Mouse (Mus musculus): ENCODE data around the gene Hnrnpab. TPM values are rescaled to one million over a fixed set of nuclear protein-coding genes. Genes with fewer than 3 reads are reported as not detected.
"Not testable (repeated sequence)": the region's sequence is repeated elsewhere in the genome, so short reads cannot be mapped to it uniquely, and the experiment has no call there.

Hnrnpab gene
- polyA plus RNA-seq, 1 experiment from 2014 or later: 476 TPM

GRCm38 (mm10) chr11:51643761-51644160 lies 37.1 kb upstream of the Hnrnpab start:
- H3K4me3 ChIP-seq (ENCODE audit: inconsistent target): no peak overlapping the region

GRCm38 (mm10) chr11:51643202-51643601 lies 36.6 kb upstream of the Hnrnpab start:
- 80% methylated on average over 9 of the region's 9 CpGs for WGBS (ENCODE audit: missing documents)
- H3K27ac ChIP-seq: no peak overlapping the region
- no peak overlapping the region for H3K4me3 ChIP-seq (ENCODE audit: inconsistent target)

More at GRCm38 (mm10) chr11:51643761-51644160, 37.1 kb upstream of the Hnrnpab start:
- peaks cover 14% of the 10 kb centered on the region; the same call in 1 of the 2 replicates for H3K79me2 ChIP-seq (ENCODE audit: inconsistent target)
- WGBS (ENCODE audit: missing documents): 36% methylated on average over 15 of the region's 15 CpGs
- H3K27ac ChIP-seq: no peak overlapping the region
- no peaks in the 10 kb centered on the region; the same call in 1 of the 2 replicates for H3K36me3 ChIP-seq (ENCODE audit: inconsistent target)

GRCm38 (mm10) chr11:51640748-51641147 lies 34.1 kb upstream of the Hnrnpab start:
- H3K79me2 ChIP-seq (ENCODE audit: inconsistent target): peaks cover 4% of the 10 kb centered on the region; the same call in 1 of the 2 replicates
- H3K36me3 ChIP-seq (ENCODE audit: inconsistent target): no peaks in the 10 kb centered on the region; the same call in 1 of the 2 replicates
- no peak overlapping the region for H3K4me3 ChIP-seq (ENCODE audit: inconsistent target)
- 89% methylated on average over 7 of the region's 7 CpGs for WGBS (ENCODE audit: missing documents)
- no peak overlapping the region for H3K27ac ChIP-seq

More at GRCm38 (mm10) chr11:51643202-51643601, 36.6 kb upstream of the Hnrnpab start:
- Histone ChIP-seq H3K79me2 (ENCODE audit: inconsistent target) (peaks cover 9% of the 10 kb centered on the region; the same call in 1 of the 2 replicates), H3K36me3 (ENCODE audit: inconsistent target) (no peaks in the 10 kb centered on the region; the same call in 1 of the 2 replicates)

- WGBS (ENCODE audit: missing documents): 40% methylated on average over 5 of the region's 5 CpGs
- no peaks in the 10 kb centered on the region; the same call in 1 of the 2 replicates for H3K36me3 ChIP-seq (ENCODE audit: inconsistent target)
- H3K79me2 ChIP-seq (ENCODE audit: inconsistent target): peaks cover 24% of the 10 kb centered on the region; the same call in 1 of the 2 replicates
- H3K27ac ChIP-seq: peak overlapping the region; percentile 88
- H3K4me3 ChIP-seq (ENCODE audit: inconsistent target): peak overlapping the region; percentile 12; the same call in 1 of the 2 replicates
Measured at GRCm38 (mm10) chr11:51638497-51638896, 31.9 kb upstream of the Hnrnpab start.

GRCm38 (mm10) chr11:51637971-51638414 lies 31.3 kb upstream of the Hnrnpab start:
- H3K4me3 ChIP-seq (ENCODE audit: inconsistent target): peak overlapping the region; percentile 12; the same call in 1 of the 2 replicates
- WGBS (ENCODE audit: missing documents): 0% methylated on average over 17 of the region's 17 CpGs
- peaks cover 25% of the 10 kb centered on the region; the same call in 1 of the 2 replicates for H3K79me2 ChIP-seq (ENCODE audit: inconsistent target)
- H3K27ac ChIP-seq: peak overlapping the region; percentile 88
- no peaks in the 10 kb centered on the region; the same call in 1 of the 2 replicates for H3K36me3 ChIP-seq (ENCODE audit: inconsistent target)

- peaks cover 41% of the 10 kb centered on the region for H3K79me2 ChIP-seq (ENCODE audit: inconsistent target)
- peak overlapping the region; percentile 86 for H3K27ac ChIP-seq
- H3K36me3 ChIP-seq (ENCODE audit: inconsistent target): no peaks in the 10 kb centered on the region
- H3K4me3 ChIP-seq (ENCODE audit: inconsistent target): peak overlapping the region; percentile 71
- WGBS (ENCODE audit: missing documents): 7% methylated on average over 6 of the region's 6 CpGs
Measured at GRCm38 (mm10) chr11:51636323-51636684, 29.7 kb upstream of the Hnrnpab start.

- Histone ChIP-seq H3K79me2 (ENCODE audit: inconsistent target) (peaks cover 47% of the 10 kb centered on the region), H3K36me3 (ENCODE audit: inconsistent target) (no peaks in the 10 kb centered on the region), H3K27ac (peak within 1 kb of the TSS; percentile 86), H3K4me3 (ENCODE audit: inconsistent target) (peak within 1 kb of the TSS; percentile 71)
- under 1% methylated on average over 61 of the region's 61 CpGs for WGBS (ENCODE audit: missing documents)
Measured at GRCm38 (mm10) chr11:51635525-51636322, 29.1 kb upstream of the Hnrnpab start, which contains the start of gene Rmnd5b. Rmnd5b (minus strand) TSS chr11:51635896.

- Histone ChIP-seq H3K4me3 (ENCODE audit: inconsistent target) (peak overlapping the region; percentile 71), H3K27ac (peak overlapping the region; percentile 49), H3K79me2 (ENCODE audit: inconsistent target) (peaks cover 53% of the 10 kb centered on the region), H3K36me3 (ENCODE audit: inconsistent target) (no peaks in the 10 kb centered on the region)
- 15% methylated on average over 6 of the region's 6 CpGs for WGBS (ENCODE audit: missing documents)
Measured at GRCm38 (mm10) chr11:51635127-51635524, 28.5 kb upstream of the Hnrnpab start.

GRCm38 (mm10) chr11:51633721-51634120 lies 27.1 kb upstream of the Hnrnpab start:
- H3K27ac ChIP-seq: no peak overlapping the region
- 100% methylated on average over 3 of the region's 3 CpGs for WGBS (ENCODE audit: missing documents)
- peaks cover 11% of the 10 kb centered on the region; the same call in 1 of the 2 replicates for H3K36me3 ChIP-seq (ENCODE audit: inconsistent target)

GRCm38 (mm10) chr11:51633200-51633599 lies 26.6 kb upstream of the Hnrnpab start:
- 36% methylated on average over 7 of the region's 7 CpGs for WGBS (ENCODE audit: missing documents)
- H3K79me2 ChIP-seq (ENCODE audit: inconsistent target): peaks cover 63% of the 10 kb centered on the region
- H3K36me3 ChIP-seq (ENCODE audit: inconsistent target): peaks cover 14% of the 10 kb centered on the region; the same call in 1 of the 2 replicates
- H3K27ac ChIP-seq; H3K4me3 ChIP-seq (ENCODE audit: inconsistent target): not testable (repeated sequence)

More at GRCm38 (mm10) chr11:51633721-51634120, 27.1 kb upstream of the Hnrnpab start:
- peaks cover 63% of the 10 kb centered on the region for H3K79me2 ChIP-seq (ENCODE audit: inconsistent target)
- no peak overlapping the region for H3K4me3 ChIP-seq (ENCODE audit: inconsistent target)

GRCm38 (mm10) chr11:51632130-51632753 lies 25.6 kb upstream of the Hnrnpab start:
- peaks cover 22% of the 10 kb centered on the region for H3K36me3 ChIP-seq (ENCODE audit: inconsistent target)
- peak overlapping the region; percentile 12; the same call in 1 of the 2 replicates for H3K27ac ChIP-seq
- WGBS (ENCODE audit: missing documents): 59% methylated on average over 6 of the region's 6 CpGs

GRCm38 (mm10) chr11:51629651-51630314 lies 23.1 kb upstream of the Hnrnpab start:
- no peak overlapping the region for H3K4me3 ChIP-seq (ENCODE audit: inconsistent target)

More at GRCm38 (mm10) chr11:51632130-51632753, 25.6 kb upstream of the Hnrnpab start:
- H3K4me3 ChIP-seq (ENCODE audit: inconsistent target): no peak overlapping the region
- H3K79me2 ChIP-seq (ENCODE audit: inconsistent target): peaks cover 63% of the 10 kb centered on the region

GRCm38 (mm10) chr11:51627907-51628306 lies 21.3 kb upstream of the Hnrnpab start:
- Histone ChIP-seq H3K36me3 (ENCODE audit: inconsistent target) (peaks cover 63% of the 10 kb centered on the region), H3K79me2 (ENCODE audit: inconsistent target) (peaks cover 38% of the 10 kb centered on the region), H3K27ac (no peak overlapping the region), H3K4me3 (ENCODE audit: inconsistent target) (no peak overlapping the region)
- WGBS (ENCODE audit: missing documents): 93% methylated on average over 8 of the region's 8 CpGs

More at GRCm38 (mm10) chr11:51629651-51630314, 23.1 kb upstream of the Hnrnpab start:
- H3K27ac ChIP-seq: no peak overlapping the region
- H3K79me2 ChIP-seq (ENCODE audit: inconsistent target): peaks cover 52% of the 10 kb centered on the region
- H3K36me3 ChIP-seq (ENCODE audit: inconsistent target): peaks cover 44% of the 10 kb centered on the region
- WGBS (ENCODE audit: missing documents): 79% methylated on average over 15 of the region's 15 CpGs

GRCm38 (mm10) chr11:51627425-51627824 lies 20.8 kb upstream of the Hnrnpab start:
- Histone ChIP-seq H3K4me3 (ENCODE audit: inconsistent target) (no peak overlapping the region), H3K79me2 (ENCODE audit: inconsistent target) (peaks cover 36% of the 10 kb centered on the region), H3K36me3 (ENCODE audit: inconsistent target) (peaks cover 67% of the 10 kb centered on the region), H3K27ac (no peak overlapping the region)
- WGBS (ENCODE audit: missing documents): 96% methylated on average over 9 of the region's 9 CpGs

Data from macrophage (primary cell).